Mouse (Mus musculus): ENCODE results near the gene Dock4. TPM values are rescaled to one million over a fixed set of nuclear protein-coding genes. Genes with fewer than 3 reads are reported as not detected.

Dock4 gene
- polyA plus RNA-seq, 1 experiment from 2014 or later: 12.6 TPM

- no peak for DNase-seq (ENCODE audit: low spot score, missing footprints)
- Histone ChIP-seq H3K27ac (ENCODE audit: low read depth, low read length) (no peak overlapping the region), H3K9ac (ENCODE audit: low read length) (no peak overlapping the region), H3K36me3 (ENCODE audit: control insufficient read depth, insufficient read depth, low read length) (no peaks in the 10 kb centered on the region), H3K27me3 (ENCODE audit: control insufficient read depth, insufficient read depth, low read length) (no peaks in the 10 kb centered on the region), H3K4me3 (ENCODE audit: low read depth, low read length) (no peak overlapping the region), H3K4me1 (ENCODE audit: control insufficient read depth, insufficient read depth, low read length) (peaks cover 10% of the 10 kb centered on the region), H3K4me2 (no peak overlapping the region), H3K9me3 (ENCODE audit: control insufficient read depth, low read length) (no peaks in the 10 kb centered on the region)
- 79% methylated on average over 6 of the region's 6 CpGs for WGBS
- no peak for ATAC-seq (ENCODE audit: low FRiP score)
These were observed 68.3 kb downstream of the Dock4 start for GRCm38 (mm10) chr12:40514021-40514420.

- no peaks in the 10 kb centered on the region for H3K27me3 ChIP-seq (ENCODE audit: control insufficient read depth, insufficient read depth, low read length)
- WGBS: 90% methylated on average over 4 of the region's 4 CpGs
- H3K4me2 ChIP-seq: no peak overlapping the region
- H3K9me3 ChIP-seq (ENCODE audit: control insufficient read depth, low read length): no peaks in the 10 kb centered on the region
- H3K27ac ChIP-seq (ENCODE audit: low read depth, low read length): no peak overlapping the region
- no peak overlapping the region for H3K9ac ChIP-seq (ENCODE audit: low read length)
- H3K36me3 ChIP-seq (ENCODE audit: control insufficient read depth, insufficient read depth, low read length): no peaks in the 10 kb centered on the region
- no peak for ATAC-seq (ENCODE audit: low FRiP score)
- H3K4me1 ChIP-seq (ENCODE audit: control insufficient read depth, insufficient read depth, low read length): no peaks in the 10 kb centered on the region
- no peak overlapping the region for H3K4me3 ChIP-seq (ENCODE audit: low read depth, low read length)
- no peak for DNase-seq (ENCODE audit: low spot score, missing footprints)
These were observed 76.7 kb downstream of the Dock4 start for GRCm38 (mm10) chr12:40522468-40522867.

- no peaks in the 10 kb centered on the region for H3K27me3 ChIP-seq (ENCODE audit: control insufficient read depth, insufficient read depth, low read length)
- H3K27ac ChIP-seq (ENCODE audit: low read depth, low read length): no peak overlapping the region
- H3K9me3 ChIP-seq (ENCODE audit: control insufficient read depth, low read length): no peaks in the 10 kb centered on the region
- no peak overlapping the region for H3K9ac ChIP-seq (ENCODE audit: low read length)
- ATAC-seq (ENCODE audit: low FRiP score) (no peak), DNase-seq (ENCODE audit: low spot score, missing footprints) (no peak)
- H3K36me3 ChIP-seq (ENCODE audit: control insufficient read depth, insufficient read depth, low read length): no peaks in the 10 kb centered on the region
- no peak overlapping the region for H3K4me2 ChIP-seq
- 92% methylated on average over 4 of the region's 4 CpGs for WGBS
- no peak overlapping the region for H3K4me3 ChIP-seq (ENCODE audit: low read depth, low read length)
- no peaks in the 10 kb centered on the region for H3K4me1 ChIP-seq (ENCODE audit: control insufficient read depth, insufficient read depth, low read length)
These were observed 77.3 kb downstream of the Dock4 start for GRCm38 (mm10) chr12:40523020-40523419.

- Histone ChIP-seq H3K27ac (ENCODE audit: low read depth, low read length) (no peak overlapping the region), H3K4me3 (ENCODE audit: low read depth, low read length) (no peak overlapping the region), H3K4me1 (ENCODE audit: control insufficient read depth, insufficient read depth, low read length) (no peaks in the 10 kb centered on the region), H3K36me3 (ENCODE audit: control insufficient read depth, insufficient read depth, low read length) (no peaks in the 10 kb centered on the region), H3K9ac (ENCODE audit: low read length) (no peak overlapping the region), H3K9me3 (ENCODE audit: control insufficient read depth, low read length) (no peaks in the 10 kb centered on the region), H3K4me2 (no peak overlapping the region), H3K27me3 (ENCODE audit: control insufficient read depth, insufficient read depth, low read length) (no peaks in the 10 kb centered on the region)
- no peak for ATAC-seq (ENCODE audit: low FRiP score)
- no peak for DNase-seq (ENCODE audit: low spot score, missing footprints)
- WGBS: 90% methylated on average over 3 of the region's 3 CpGs
These were observed 79.3 kb downstream of the Dock4 start for GRCm38 (mm10) chr12:40525045-40525444.

- no peaks in the 10 kb centered on the region for H3K4me1 ChIP-seq (ENCODE audit: control insufficient read depth, insufficient read depth, low read length)
- no peak overlapping the region for H3K9ac ChIP-seq (ENCODE audit: low read length)
- H3K4me2 ChIP-seq: no peak overlapping the region
- H3K9me3 ChIP-seq (ENCODE audit: control insufficient read depth, low read length): no peaks in the 10 kb centered on the region
- ATAC-seq (ENCODE audit: low FRiP score) (no peak), DNase-seq (ENCODE audit: low spot score, missing footprints) (peak; percentile 82)
- WGBS: 88% methylated on average over 9 of the region's 9 CpGs
- no peak overlapping the region for H3K27ac ChIP-seq (ENCODE audit: low read depth, low read length)
- no peaks in the 10 kb centered on the region for H3K27me3 ChIP-seq (ENCODE audit: control insufficient read depth, insufficient read depth, low read length)
- no peaks in the 10 kb centered on the region for H3K36me3 ChIP-seq (ENCODE audit: control insufficient read depth, insufficient read depth, low read length)
- no peak overlapping the region for H3K4me3 ChIP-seq (ENCODE audit: low read depth, low read length)
These were observed 90.2 kb downstream of the Dock4 start for GRCm38 (mm10) chr12:40535655-40536618.

GRCm38 (mm10) chr12:40537826-40538225 is 92.1 kb downstream of the Dock4 start:
- ATAC-seq (ENCODE audit: low FRiP score) (no peak), DNase-seq (ENCODE audit: low spot score, missing footprints) (no peak)
- H3K9me3 ChIP-seq (ENCODE audit: control insufficient read depth, low read length): no peaks in the 10 kb centered on the region
- H3K4me3 ChIP-seq (ENCODE audit: low read depth, low read length): no peak overlapping the region
- no peak overlapping the region for H3K9ac ChIP-seq (ENCODE audit: low read length)
- no peaks in the 10 kb centered on the region for H3K27me3 ChIP-seq (ENCODE audit: control insufficient read depth, insufficient read depth, low read length)
- H3K27ac ChIP-seq (ENCODE audit: low read depth, low read length): no peak overlapping the region
- no peaks in the 10 kb centered on the region for H3K36me3 ChIP-seq (ENCODE audit: control insufficient read depth, insufficient read depth, low read length)
- H3K4me1 ChIP-seq (ENCODE audit: control insufficient read depth, insufficient read depth, low read length): no peaks in the 10 kb centered on the region
- H3K4me2 ChIP-seq: no peak overlapping the region
- 85% methylated on average over 1 of the region's 1 CpGs for WGBS

GRCm38 (mm10) chr12:40538318-40538717 is 92.6 kb downstream of the Dock4 start:
- H3K9me3 ChIP-seq (ENCODE audit: control insufficient read depth, low read length): no peaks in the 10 kb centered on the region
- H3K4me2 ChIP-seq: no peak overlapping the region
- no peak overlapping the region for H3K4me3 ChIP-seq (ENCODE audit: low read depth, low read length)
- no peak overlapping the region for H3K27ac ChIP-seq (ENCODE audit: low read depth, low read length)
- H3K4me1 ChIP-seq (ENCODE audit: control insufficient read depth, insufficient read depth, low read length): no peaks in the 10 kb centered on the region
- DNase-seq (ENCODE audit: low spot score, missing footprints): no peak
- no peaks in the 10 kb centered on the region for H3K27me3 ChIP-seq (ENCODE audit: control insufficient read depth, insufficient read depth, low read length)
- H3K9ac ChIP-seq (ENCODE audit: low read length): no peak overlapping the region
- no peaks in the 10 kb centered on the region for H3K36me3 ChIP-seq (ENCODE audit: control insufficient read depth, insufficient read depth, low read length)
- no peak for ATAC-seq (ENCODE audit: low FRiP score)
- 92% methylated on average over 6 of the region's 6 CpGs for WGBS

GRCm38 (mm10) chr12:40538780-40539179 is 93.0 kb downstream of the Dock4 start:
- Histone ChIP-seq H3K9me3 (ENCODE audit: control insufficient read depth, low read length) (no peaks in the 10 kb centered on the region), H3K9ac (ENCODE audit: low read length) (no peak overlapping the region), H3K36me3 (ENCODE audit: control insufficient read depth, insufficient read depth, low read length) (no peaks in the 10 kb centered on the region), H3K4me1 (ENCODE audit: control insufficient read depth, insufficient read depth, low read length) (no peaks in the 10 kb centered on the region), H3K27ac (ENCODE audit: low read depth, low read length) (no peak overlapping the region), H3K4me2 (no peak overlapping the region), H3K4me3 (ENCODE audit: low read depth, low read length) (no peak overlapping the region), H3K27me3 (ENCODE audit: control insufficient read depth, insufficient read depth, low read length) (no peaks in the 10 kb centered on the region)
- 91% methylated on average over 6 of the region's 6 CpGs for WGBS
- ATAC-seq (ENCODE audit: low FRiP score) (no peak), DNase-seq (ENCODE audit: low spot score, missing footprints) (no peak)

GRCm38 (mm10) chr12:40544273-40544672 is 98.5 kb downstream of the Dock4 start:
- H3K9ac ChIP-seq (ENCODE audit: low read length): no peak overlapping the region
- WGBS: 94% methylated on average over 3 of the region's 3 CpGs
- no peak overlapping the region for H3K27ac ChIP-seq (ENCODE audit: low read depth, low read length)
- H3K9me3 ChIP-seq (ENCODE audit: control insufficient read depth, low read length): no peaks in the 10 kb centered on the region
- ATAC-seq (ENCODE audit: low FRiP score) (no peak), DNase-seq (ENCODE audit: low spot score, missing footprints) (peak; percentile 62)
- H3K4me2 ChIP-seq: no peak overlapping the region
- no peak overlapping the region for H3K4me3 ChIP-seq (ENCODE audit: low read depth, low read length)
- H3K36me3 ChIP-seq (ENCODE audit: control insufficient read depth, insufficient read depth, low read length): no peaks in the 10 kb centered on the region
- no peaks in the 10 kb centered on the region for H3K4me1 ChIP-seq (ENCODE audit: control insufficient read depth, insufficient read depth, low read length)
- no peaks in the 10 kb centered on the region for H3K27me3 ChIP-seq (ENCODE audit: control insufficient read depth, insufficient read depth, low read length)

All from midbrain, embryonic 11.5 days (tissue).